Mouse (Mus musculus): ENCODE data around the gene Ntf5. TPM values are rescaled to one million over a fixed set of nuclear protein-coding genes. Genes with fewer than 3 reads are reported as not detected.

Ntf5 gene
- polyA plus RNA-seq, 1 experiment from 2014 or later: 2.6 TPM

DNA sequence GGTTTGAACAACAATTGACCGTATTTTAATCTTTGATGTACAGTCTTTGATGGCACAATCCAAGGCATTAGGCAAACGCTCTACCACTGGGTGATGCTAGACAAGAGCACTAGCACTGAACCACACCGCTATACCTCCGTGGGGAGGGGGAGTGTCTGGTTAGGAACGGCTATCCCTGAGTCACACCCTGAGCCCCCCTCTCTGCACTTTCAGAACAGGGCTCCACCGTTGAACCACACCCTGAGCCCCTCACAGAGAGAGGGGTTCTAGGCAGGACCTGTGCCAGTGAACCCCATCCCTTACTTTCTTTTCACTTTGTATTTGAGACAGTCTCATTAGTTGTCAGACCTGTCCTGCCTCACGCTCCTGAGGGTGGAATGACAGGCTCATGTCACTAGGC lies 5.1 kb upstream of the Ntf5 start:
- Histone ChIP-seq H3K27ac (no peak overlapping the region), H3K36me3 (no peaks in the 10 kb centered on the region), H3K9me3 (no peaks in the 10 kb centered on the region), H3K4me1 (peaks cover 26% of the 10 kb centered on the region), H3K4me3 (no peak overlapping the region), H3K27me3 (ENCODE audit: insufficient read depth, poor library complexity, severe bottlenecking) (peaks cover 82% of the 10 kb centered on the region)
- DNase-seq (ENCODE audit: low spot score): no peak
- WGBS: 70% methylated on average over 7 of the region's 7 CpGs

- H3K27ac ChIP-seq: no peak overlapping the region
- no peak for DNase-seq (ENCODE audit: low spot score)
- whole genome bisulfite sequencing: 86% methylated on average over 17 of the region's 17 CpGs
Observed at GRCm38 (mm10) chr7:45408949-45409348, 4.5 kb upstream of the Ntf5 start.

GRCm38 (mm10) chr7:45409497-45410163 lies 3.9 kb upstream of the Ntf5 start:
- Histone ChIP-seq H3K9me3 (no peaks in the 10 kb centered on the region), H3K4me3 (no peak overlapping the region), H3K27me3 (ENCODE audit: insufficient read depth, poor library complexity, severe bottlenecking) (peaks cover 95% of the 10 kb centered on the region), H3K36me3 (no peaks in the 10 kb centered on the region), H3K4me1 (peaks cover 37% of the 10 kb centered on the region), H3K27ac (no peak overlapping the region)
- DNase-seq (ENCODE audit: low spot score): no peak
- 76% methylated on average over 8 of the region's 8 CpGs for WGBS

More at GRCm38 (mm10) chr7:45408949-45409348, 4.5 kb upstream of the Ntf5 start:
- Histone ChIP-seq H3K4me1 (peaks cover 32% of the 10 kb centered on the region), H3K9me3 (no peaks in the 10 kb centered on the region), H3K4me3 (no peak overlapping the region), H3K36me3 (no peaks in the 10 kb centered on the region), H3K27me3 (ENCODE audit: insufficient read depth, poor library complexity, severe bottlenecking) (peaks cover 88% of the 10 kb centered on the region)

GRCm38 (mm10) chr7:45412421-45412820 lies 1.1 kb upstream of the Ntf5 start:
- no peak for DNase-seq (ENCODE audit: low spot score)
- H3K27ac ChIP-seq: no peak overlapping the region
- H3K4me1 ChIP-seq: peaks cover 34% of the 10 kb centered on the region
- peaks cover 97% of the 10 kb centered on the region for H3K27me3 ChIP-seq (ENCODE audit: insufficient read depth, poor library complexity, severe bottlenecking)
- no peak overlapping the region for H3K4me3 ChIP-seq
- no peaks in the 10 kb centered on the region for H3K36me3 ChIP-seq
- no peaks in the 10 kb centered on the region for H3K9me3 ChIP-seq
- 50% methylated on average over 2 of the region's 2 CpGs for WGBS

DNA sequence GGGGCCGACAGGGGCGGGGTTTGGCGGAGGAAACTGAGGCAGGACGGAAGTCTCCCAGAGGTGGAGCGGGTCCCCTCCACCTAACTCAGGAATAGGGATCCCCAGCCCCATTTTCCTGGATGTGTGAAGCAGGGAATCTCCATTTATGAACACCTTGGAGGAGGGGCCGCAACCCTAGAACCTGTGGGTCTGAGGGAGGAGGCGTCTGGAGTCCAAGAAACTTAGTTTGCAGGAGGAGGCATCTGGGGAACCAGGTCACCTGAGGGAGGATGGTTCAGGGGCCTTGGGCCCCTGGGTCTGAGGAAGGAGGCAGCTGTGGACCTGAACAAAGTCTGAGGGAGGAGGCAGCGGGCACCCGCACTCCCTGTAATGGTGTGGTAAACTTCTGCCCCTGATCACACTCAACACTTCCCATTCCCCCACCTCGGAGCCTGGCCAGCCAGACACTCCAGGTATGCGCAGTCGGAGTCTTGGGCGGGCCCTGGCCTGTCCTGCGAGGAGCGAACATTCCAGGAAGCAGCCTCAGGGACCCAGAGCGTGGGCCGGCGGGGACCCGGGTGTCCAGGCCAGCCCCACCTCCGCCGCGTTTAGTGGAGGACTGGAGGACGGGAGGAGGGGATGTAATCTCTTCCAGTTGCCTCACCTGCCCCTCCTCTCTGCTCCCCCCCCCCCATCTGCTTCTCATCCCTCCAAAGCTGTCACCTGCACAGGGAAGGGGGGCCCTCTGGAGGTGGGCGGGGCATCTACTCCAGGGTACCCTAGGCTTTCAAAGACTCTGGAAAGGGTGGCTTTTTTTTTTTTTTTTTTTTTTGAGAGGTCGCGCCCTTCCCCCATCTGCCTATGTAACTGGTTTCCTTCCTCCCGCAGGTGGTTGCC lies 607 bp downstream of the Ntf5 start:
- Histone ChIP-seq H3K4me3 (peak overlapping the region; percentile 68), H3K36me3 (no peaks in the 10 kb centered on the region), H3K4me1 (peaks cover 42% of the 10 kb centered on the region), H3K27me3 (ENCODE audit: insufficient read depth, poor library complexity, severe bottlenecking) (peaks cover 97% of the 10 kb centered on the region), H3K9me3 (no peaks in the 10 kb centered on the region), H3K27ac (peak overlapping the region; percentile 85; the same call in 1 of the 2 replicates)
- WGBS: 2% methylated on average over 26 of the region's 27 CpGs
- no peak for DNase-seq (ENCODE audit: low spot score)

- no peak for DNase-seq (ENCODE audit: low spot score)
- Histone ChIP-seq H3K4me3 (peak overlapping the region; percentile 68; the same call in 1 of the 2 replicates), H3K27ac (no peak overlapping the region), H3K4me1 (peaks cover 45% of the 10 kb centered on the region), H3K36me3 (no peaks in the 10 kb centered on the region), H3K27me3 (ENCODE audit: insufficient read depth, poor library complexity, severe bottlenecking) (peaks cover 97% of the 10 kb centered on the region), H3K9me3 (no peaks in the 10 kb centered on the region)
- 39% methylated on average over 12 of the region's 12 CpGs for WGBS
Observed at GRCm38 (mm10) chr7:45414740-45415224, 1.3 kb downstream of the Ntf5 start.

GRCm38 (mm10) chr7:45415636-45416035 lies 2.1 kb downstream of the Ntf5 start:
- H3K36me3 ChIP-seq: peaks cover 2% of the 10 kb centered on the region
- no peak for DNase-seq (ENCODE audit: low spot score)
- no peaks in the 10 kb centered on the region for H3K9me3 ChIP-seq
- 13% methylated on average over 37 of the region's 37 CpGs for WGBS
- peak overlapping the region; percentile 47 for H3K4me3 ChIP-seq
- H3K4me1 ChIP-seq: peaks cover 53% of the 10 kb centered on the region
- H3K27ac ChIP-seq: no peak overlapping the region
- H3K27me3 ChIP-seq (ENCODE audit: insufficient read depth, poor library complexity, severe bottlenecking): peaks cover 97% of the 10 kb centered on the region

- peaks cover 26% of the 10 kb centered on the region for H3K36me3 ChIP-seq
- H3K27ac ChIP-seq: peak overlapping the region; percentile 18; the same call in 1 of the 2 replicates
- H3K4me3 ChIP-seq: peak overlapping the region; percentile 25
- no peaks in the 10 kb centered on the region for H3K9me3 ChIP-seq
- H3K27me3 ChIP-seq (ENCODE audit: insufficient read depth, poor library complexity, severe bottlenecking): peaks cover 93% of the 10 kb centered on the region
- H3K4me1 ChIP-seq: peaks cover 52% of the 10 kb centered on the region
- 8% methylated on average over 13 of the region's 13 CpGs for WGBS
- DNase-seq (ENCODE audit: low spot score): no peak
Observed at GRCm38 (mm10) chr7:45417962-45418492, 4.5 kb downstream of the Ntf5 start.

DNA sequence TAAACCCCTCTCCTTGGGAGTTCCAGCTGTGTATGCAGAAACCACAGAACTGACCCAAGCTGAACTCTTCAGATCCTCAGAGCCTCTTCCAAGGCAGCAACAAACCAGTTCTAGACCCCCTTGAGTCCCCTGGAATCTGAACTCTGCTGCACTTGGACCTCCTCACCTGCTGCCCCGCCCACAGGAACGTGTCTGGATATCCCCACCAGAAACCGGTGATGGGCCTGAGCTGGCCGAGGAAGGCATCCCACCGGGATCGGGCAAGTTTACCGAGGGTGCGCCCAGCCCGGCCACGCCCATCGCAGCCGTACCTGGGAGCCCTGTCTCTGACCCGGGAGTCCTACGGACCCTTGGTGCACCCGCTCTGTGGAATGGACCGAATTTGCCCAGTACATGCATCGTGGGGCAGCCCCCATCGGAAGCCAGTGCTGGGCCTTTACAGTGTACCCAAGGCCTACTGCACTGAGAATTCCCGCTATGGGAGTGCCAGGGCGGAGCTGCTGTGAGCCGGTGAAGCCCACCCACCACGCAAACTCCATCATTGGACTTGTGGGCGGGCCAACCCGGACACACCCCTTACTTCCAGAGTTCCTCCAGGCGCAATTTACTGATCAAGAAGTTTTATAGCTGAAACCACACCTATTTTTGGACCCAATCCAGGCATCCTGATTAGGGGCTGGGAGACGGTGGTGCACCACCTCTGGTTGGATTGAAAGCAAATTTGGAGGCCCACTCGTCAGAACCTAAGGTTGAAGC lies 6.5 kb downstream of the Ntf5 start:
- H3K27me3 ChIP-seq (ENCODE audit: insufficient read depth, poor library complexity, severe bottlenecking): peaks cover 72% of the 10 kb centered on the region
- peaks cover 46% of the 10 kb centered on the region for H3K36me3 ChIP-seq
- WGBS: 13% methylated on average over 27 of the region's 27 CpGs
- no peak for DNase-seq (ENCODE audit: low spot score)
- H3K4me3 ChIP-seq: peak overlapping the region; percentile 25
- H3K9me3 ChIP-seq: no peaks in the 10 kb centered on the region
- H3K4me1 ChIP-seq: peaks cover 33% of the 10 kb centered on the region
- peak overlapping the region; percentile 37; the same call in 1 of the 2 replicates for H3K27ac ChIP-seq

GRCm38 (mm10) chr7:45420615-45420919 lies 7.1 kb downstream of the Ntf5 start, which contains the start of gene Lhb:
Gene Lhb (plus strand): TSS chr7:45420820.
- 62% methylated on average over 6 of the region's 6 CpGs for WGBS
- peaks cover 67% of the 10 kb centered on the region for H3K27me3 ChIP-seq (ENCODE audit: insufficient read depth, poor library complexity, severe bottlenecking)
- DNase-seq (ENCODE audit: low spot score): no peak
- H3K36me3 ChIP-seq: peaks cover 51% of the 10 kb centered on the region
- H3K4me1 ChIP-seq: peaks cover 28% of the 10 kb centered on the region
- no peaks in the 10 kb centered on the region for H3K9me3 ChIP-seq
- H3K27ac ChIP-seq: peak within 1 kb of the TSS; percentile 37; the same call in 1 of the 2 replicates
- H3K4me3 ChIP-seq: peak within 1 kb of the TSS; percentile 25

DNA sequence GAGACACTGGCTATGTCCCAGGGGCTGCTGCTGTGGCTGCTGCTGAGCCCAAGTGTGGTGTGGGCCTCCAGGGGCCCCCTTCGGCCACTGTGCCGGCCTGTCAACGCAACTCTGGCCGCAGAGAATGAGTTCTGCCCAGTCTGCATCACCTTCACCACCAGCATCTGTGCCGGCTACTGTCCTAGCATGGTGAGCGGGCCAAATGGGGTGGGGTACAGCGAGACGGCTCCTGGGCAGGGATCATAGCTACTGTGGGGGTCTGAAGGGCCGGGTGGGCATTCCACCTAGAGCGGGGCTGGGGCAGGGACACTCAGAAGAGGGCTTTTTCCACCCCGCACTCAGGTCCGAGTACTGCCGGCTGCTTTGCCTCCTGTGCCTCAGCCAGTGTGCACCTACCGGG lies 7.7 kb downstream of the Ntf5 start:
- Histone ChIP-seq H3K4me1 (peaks cover 24% of the 10 kb centered on the region), H3K27me3 (ENCODE audit: insufficient read depth, poor library complexity, severe bottlenecking) (peaks cover 61% of the 10 kb centered on the region), H3K36me3 (peaks cover 58% of the 10 kb centered on the region), H3K27ac (no peak overlapping the region), H3K9me3 (no peaks in the 10 kb centered on the region), H3K4me3 (no peak overlapping the region)
- 88% methylated on average over 14 of the region's 14 CpGs for WGBS
- DNase-seq (ENCODE audit: low spot score): no peak

- H3K4me1 ChIP-seq: peaks cover 11% of the 10 kb centered on the region; the same call in 1 of the 2 replicates
- no peaks in the 10 kb centered on the region for H3K9me3 ChIP-seq
- H3K36me3 ChIP-seq: peaks cover 100% of the 10 kb centered on the region
- no peak overlapping the region for H3K27ac ChIP-seq
- peaks cover 7% of the 10 kb centered on the region for H3K27me3 ChIP-seq (ENCODE audit: insufficient read depth, poor library complexity, severe bottlenecking)
- WGBS: 91% methylated on average over 8 of the region's 8 CpGs
- DNase-seq (ENCODE audit: low spot score): no peak
- no peak overlapping the region for H3K4me3 ChIP-seq
Observed at GRCm38 (mm10) chr7:45426556-45426955, 13.1 kb downstream of the Ntf5 start.

Data from heart, embryonic 10.5 days (tissue).